Mouse (Mus musculus) central nervous system, embryonic 11.5 days (tissue): Measurements from ENCODE around the gene Wt1. TPM values are rescaled to one million over a fixed set of nuclear protein-coding genes. Genes with fewer than 3 reads are reported as not detected.

Experiments used
- polyA plus RNA-seq: library from polyadenylated mRNA; depleted of rRNA; stranded (reverse); fragments of >200 nt; gene quantifications from 2 replicates; pipeline ENCODE4 v1.2.3, GENCODE M21; 2012; rRNA removed

The Wt1 gene
- polyA plus RNA-seq: 2.5 and 12.6 TPM in 2 replicates

GRCm38 (mm10) chr2:105126279-105126678, at the start of gene Wt1:
Gene Wt1 (plus strand): TSS chr2:105126529.

GRCm38 (mm10) chr2:105091718-105092117, 34.6 kb upstream of the Wt1 start, which contains the start of gene Gm11060:
Gene Gm11060 (plus strand): TSS chr2:105092018.

Other genes starting within 250 kb of the Wt1 start
- 186 and 220 TPM in 2 replicates for gene Eif3m, start 109.4 kb upstream of the Wt1 start, polyA plus RNA-seq
- gene Gm11060, start 34.5 kb upstream of the Wt1 start, polyA plus RNA-seq: not detected in 2 replicates
- gene Them7, start 97.8 kb downstream of the Wt1 start, polyA plus RNA-seq: 0.04 and 0.32 TPM in 2 replicates